Mouse (Mus musculus) heart, embryonic 12.5 days (tissue): ENCODE measurements around the gene Prkce. TPM values are rescaled to one million over a fixed set of nuclear protein-coding genes. Genes with fewer than 3 reads are reported as not detected.

Experiments
- ATAC-seq: fragments of 200-750 bp; cut with Nextera tagmentation; 2 replicates; pipeline ENCODE4 v1.8.0; 2017; ENCODE audit warnings: moderate TSS enrichment, moderate library complexity; ENCODE audit not compliant: insufficient number of reproducible peaks, low FRiP score
- H3K27ac ChIP-seq: fragments of 300-500 bp; sonication (generic); 2 replicates; pipeline ENCODE4 v1.5.1; 2016; ENCODE audit warnings: mild to moderate bottlenecking, moderate library complexity; ENCODE audit not compliant: poor library complexity, severe bottlenecking
- H3K27me3 ChIP-seq: fragments of 300-500 bp; sonication (generic); replicated peaks from 2 replicates; pipeline ENCODE4 v1.6.1; 2016; ENCODE audit warnings: mild to moderate bottlenecking, moderate library complexity
- H3K36me3 ChIP-seq: fragments of 300-500 bp; sonication (generic); 2 replicates; pipeline ENCODE4 v1.6.1; 2016; ENCODE audit warnings: mild to moderate bottlenecking, moderate library complexity
- H3K4me1 ChIP-seq: fragments of 300-500 bp; sonication (generic); replicated peaks from 2 replicates; pipeline ENCODE4 v1.6.1; 2016; ENCODE audit warnings: mild to moderate bottlenecking
- H3K4me2 ChIP-seq: fragments of 300-500 bp; sonication (generic); 2 replicates; pipeline ENCODE4 v1.6.1; 2016; ENCODE audit warnings: mild to moderate bottlenecking, moderate library complexity
- H3K4me3 ChIP-seq: fragments of 300-500 bp; sonication (generic); 2 replicates; pipeline ENCODE4 v1.5.1; 2016; ENCODE audit warnings: mild to moderate bottlenecking
- H3K9ac ChIP-seq: fragments of 300-500 bp; sonication (generic); 2 replicates; pipeline ENCODE4 v1.6.1; 2016; ENCODE audit warnings: mild to moderate bottlenecking, moderate library complexity
- H3K9me3 ChIP-seq: fragments of 300-500 bp; sonication (generic); replicated peaks from 2 replicates; pipeline ENCODE4 v1.6.1; 2016; ENCODE audit warnings: mild to moderate bottlenecking, moderate library complexity
- WGBS: fragments of 180-500 bp; shearing (Covaris S2); methylation state at CpG from one replicate; pipeline ENCODE4 v1.1.7; 2016; 5-methylcytosine and 5-hydroxymethylcytosine counted together
- polyA plus RNA-seq: library from polyadenylated mRNA; unstranded; fragments of >200 nt; fragmentation: Nextera tagmentation; extraction: Ambion mirVana; gene quantifications from 2 replicates; pipeline ENCODE4 v1.2.1, GENCODE M21; 2016

Gene Prkce
- polyA plus RNA-seq, 1 experiment from 2014 or later, result 12.0 TPM

- Histone ChIP-seq H3K4me3 (no peak overlapping the region), H3K9me3 (no peaks in the 10 kb centered on the region), H3K27ac (0 out of 2 replicates have a peak overlapping the region, but pooled peaks have one; percentile 33), H3K9ac (no peak overlapping the region), H3K27me3 (no peaks in the 10 kb centered on the region), H3K4me2 (no peak overlapping the region), H3K36me3 (no peaks in the 10 kb centered on the region), H3K4me1 (peaks cover 38% of the 10 kb centered on the region)
- WGBS, result 41% methylated on average over 5 of the region's 5 CpGs
- no peak for ATAC-seq
Measured at GRCm38 (mm10) chr17:86397647-86398046, 230.1 kb downstream of the Prkce start.

- Histone ChIP-seq H3K4me3 (no peak overlapping the region), H3K4me1 (peaks cover 38% of the 10 kb centered on the region), H3K4me2 (no peak overlapping the region), H3K9me3 (no peaks in the 10 kb centered on the region), H3K36me3 (no peaks in the 10 kb centered on the region), H3K27me3 (no peaks in the 10 kb centered on the region), H3K9ac (no peak overlapping the region), H3K27ac (peak overlapping the region; percentile 33; the same call in 1 of the 2 replicates)
- no peak for ATAC-seq
- WGBS, result 67% methylated on average over 1 of the region's 1 CpGs
Measured at GRCm38 (mm10) chr17:86398226-86398625, 230.6 kb downstream of the Prkce start.

- no peaks in the 10 kb centered on the region for H3K36me3 ChIP-seq
- H3K27me3 ChIP-seq, result no peaks in the 10 kb centered on the region
- peak; percentile 58; the same call in 1 of the 2 replicates for ATAC-seq
- no peaks in the 10 kb centered on the region for H3K9me3 ChIP-seq
- H3K27ac ChIP-seq, result peak overlapping the region; percentile 70
- no peak overlapping the region for H3K4me2 ChIP-seq
- 40% methylated on average over 4 of the region's 4 CpGs for WGBS
- H3K9ac ChIP-seq, result no peak overlapping the region
- H3K4me3 ChIP-seq, result no peak overlapping the region
- peaks cover 44% of the 10 kb centered on the region for H3K4me1 ChIP-seq
Measured at GRCm38 (mm10) chr17:86400032-86400431, 232.4 kb downstream of the Prkce start.

- Histone ChIP-seq H3K4me2 (no peak overlapping the region), H3K27ac (peak overlapping the region; percentile 68), H3K9me3 (no peaks in the 10 kb centered on the region), H3K27me3 (no peaks in the 10 kb centered on the region), H3K36me3 (no peaks in the 10 kb centered on the region), H3K9ac (no peak overlapping the region), H3K4me1 (peaks cover 43% of the 10 kb centered on the region), H3K4me3 (no peak overlapping the region)
- 76% methylated on average over 11 of the region's 11 CpGs for WGBS
- ATAC-seq, result 0 out of 2 replicates have a peak, but pooled peaks have one; percentile 3
Measured at GRCm38 (mm10) chr17:86404795-86405501, 237.4 kb downstream of the Prkce start.

GRCm38 (mm10) chr17:86405644-86406043 is 238.1 kb downstream of the Prkce start:
- WGBS, result 33% methylated on average over 8 of the region's 8 CpGs
- no peaks in the 10 kb centered on the region for H3K9me3 ChIP-seq
- peak; percentile 93 for ATAC-seq
- H3K27me3 ChIP-seq, result no peaks in the 10 kb centered on the region
- H3K4me2 ChIP-seq, result no peak overlapping the region
- peaks cover 41% of the 10 kb centered on the region for H3K4me1 ChIP-seq
- no peaks in the 10 kb centered on the region for H3K36me3 ChIP-seq
- no peak overlapping the region for H3K4me3 ChIP-seq
- peak overlapping the region; percentile 68 for H3K27ac ChIP-seq
- H3K9ac ChIP-seq, result no peak overlapping the region

GRCm38 (mm10) chr17:86407921-86408613 is 240.5 kb downstream of the Prkce start:
- no peaks in the 10 kb centered on the region for H3K27me3 ChIP-seq
- H3K27ac ChIP-seq, result no peak overlapping the region
- WGBS, result 80% methylated on average over 8 of the region's 8 CpGs
- no peaks in the 10 kb centered on the region for H3K9me3 ChIP-seq
- no peak overlapping the region for H3K4me2 ChIP-seq
- H3K4me1 ChIP-seq, result peaks cover 53% of the 10 kb centered on the region
- no peak overlapping the region for H3K4me3 ChIP-seq
- H3K9ac ChIP-seq, result no peak overlapping the region
- H3K36me3 ChIP-seq, result no peaks in the 10 kb centered on the region
- no peak for ATAC-seq

- Histone ChIP-seq H3K9ac (no peak overlapping the region), H3K4me3 (no peak overlapping the region), H3K9me3 (no peaks in the 10 kb centered on the region), H3K4me1 (peaks cover 51% of the 10 kb centered on the region), H3K27me3 (no peaks in the 10 kb centered on the region), H3K27ac (no peak overlapping the region), H3K4me2 (no peak overlapping the region), H3K36me3 (no peaks in the 10 kb centered on the region)
- 87% methylated on average over 5 of the region's 5 CpGs for WGBS
- no peak for ATAC-seq
Measured at GRCm38 (mm10) chr17:86408614-86409006, 241.0 kb downstream of the Prkce start.

GRCm38 (mm10) chr17:86409485-86409884 is 241.9 kb downstream of the Prkce start:
- no peaks in the 10 kb centered on the region for H3K9me3 ChIP-seq
- H3K4me1 ChIP-seq, result peaks cover 43% of the 10 kb centered on the region
- H3K4me2 ChIP-seq, result no peak overlapping the region
- WGBS, result 89% methylated on average over 8 of the region's 8 CpGs
- H3K27me3 ChIP-seq, result no peaks in the 10 kb centered on the region
- H3K27ac ChIP-seq, result no peak overlapping the region
- ATAC-seq, result no peak
- no peak overlapping the region for H3K4me3 ChIP-seq
- H3K9ac ChIP-seq, result no peak overlapping the region
- no peaks in the 10 kb centered on the region for H3K36me3 ChIP-seq

- no peaks in the 10 kb centered on the region for H3K36me3 ChIP-seq
- no peaks in the 10 kb centered on the region for H3K27me3 ChIP-seq
- 86% methylated on average over 12 of the region's 12 CpGs for WGBS
- H3K9ac ChIP-seq, result no peak overlapping the region
- H3K9me3 ChIP-seq, result no peaks in the 10 kb centered on the region
- no peak overlapping the region for H3K4me2 ChIP-seq
- no peak for ATAC-seq
- H3K4me3 ChIP-seq, result no peak overlapping the region
- no peak overlapping the region for H3K27ac ChIP-seq
- peaks cover 33% of the 10 kb centered on the region for H3K4me1 ChIP-seq
Measured at GRCm38 (mm10) chr17:86410496-86410895, 242.9 kb downstream of the Prkce start.

GRCm38 (mm10) chr17:86412141-86412540 is 244.6 kb downstream of the Prkce start:
- Histone ChIP-seq H3K9ac (no peak overlapping the region), H3K27ac (no peak overlapping the region), H3K27me3 (no peaks in the 10 kb centered on the region), H3K4me2 (no peak overlapping the region), H3K4me1 (peaks cover 35% of the 10 kb centered on the region), H3K4me3 (no peak overlapping the region), H3K36me3 (no peaks in the 10 kb centered on the region), H3K9me3 (no peaks in the 10 kb centered on the region)
- no peak for ATAC-seq
- WGBS, result 61% methylated on average over 6 of the region's 6 CpGs

GRCm38 (mm10) chr17:86414608-86415007 is 247.0 kb downstream of the Prkce start:
- 82% methylated on average over 8 of the region's 8 CpGs for WGBS
- no peak overlapping the region for H3K4me2 ChIP-seq
- no peak for ATAC-seq
- no peaks in the 10 kb centered on the region for H3K36me3 ChIP-seq
- no peaks in the 10 kb centered on the region for H3K9me3 ChIP-seq
- no peak overlapping the region for H3K9ac ChIP-seq
- peaks cover 27% of the 10 kb centered on the region for H3K4me1 ChIP-seq
- H3K4me3 ChIP-seq, result no peak overlapping the region
- no peak overlapping the region; the same call in 1 of the 2 replicates for H3K27ac ChIP-seq
- no peaks in the 10 kb centered on the region for H3K27me3 ChIP-seq
